Mouse (Mus musculus) CD4-positive, CD25-positive, alpha-beta regulatory T cell, adult 2 months (primary cell): ENCODE results near the gene Pgr.

Experiments used
- DNase-seq: peaks from one replicate; pipeline ENCODE4 v3.0.0-alpha.2; 2012; ENCODE audit warnings: low read depth, low spot score

The Pgr gene

DNA sequence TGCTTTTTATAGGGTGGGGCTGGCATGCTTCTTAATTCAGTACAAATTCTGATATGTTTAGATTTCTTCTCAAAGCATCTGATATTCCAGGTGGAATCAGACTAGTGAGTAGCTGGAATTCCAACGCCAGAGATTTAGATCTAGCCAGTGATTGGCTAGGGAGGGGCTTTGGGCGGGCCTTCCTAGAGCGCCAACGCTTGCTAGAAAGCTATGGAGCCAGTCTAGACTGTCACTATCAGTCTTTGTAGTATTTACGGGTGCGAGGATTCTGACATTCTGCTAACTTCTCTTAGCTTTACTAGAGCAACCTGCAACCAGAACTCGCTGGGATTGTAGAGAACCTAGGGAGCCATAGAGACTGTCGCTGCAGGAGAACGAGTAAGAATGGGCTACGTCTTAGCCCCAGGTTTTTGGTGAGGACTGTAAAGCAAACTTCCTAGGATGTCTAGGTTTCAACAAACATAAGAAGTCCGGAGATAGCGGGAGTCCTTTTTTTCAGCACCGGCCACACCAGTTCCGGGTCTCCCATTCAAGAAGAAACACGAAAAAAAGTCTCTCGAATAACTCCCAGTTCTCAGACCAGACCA lies at the start of gene Pgr:
TSS of gene Pgr (plus strand) at position 218 of the 587 bp plus-strand sequence.
- DNase-seq, result no peak

DNA sequence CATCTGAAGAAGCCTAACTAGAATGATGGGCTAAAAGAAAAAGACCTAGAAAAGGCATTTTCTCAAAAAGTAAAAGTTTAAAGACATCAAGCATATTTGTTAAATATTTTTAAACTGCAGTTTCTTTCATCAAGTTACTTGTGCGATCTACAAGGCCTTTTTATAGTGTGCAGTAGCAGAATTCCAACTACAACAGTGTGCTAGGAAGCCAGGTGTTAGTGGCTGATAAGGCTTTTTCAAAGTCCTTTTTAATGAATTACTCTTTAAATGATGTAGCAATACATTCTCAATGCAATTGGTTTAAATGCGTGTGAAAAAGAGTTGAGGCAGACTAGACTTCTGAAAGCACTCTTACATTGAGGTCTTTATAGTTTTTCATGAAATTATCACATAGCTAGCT lies 42.2 kb upstream of the Pgr start:
- DNase-seq, result no peak

DNA sequence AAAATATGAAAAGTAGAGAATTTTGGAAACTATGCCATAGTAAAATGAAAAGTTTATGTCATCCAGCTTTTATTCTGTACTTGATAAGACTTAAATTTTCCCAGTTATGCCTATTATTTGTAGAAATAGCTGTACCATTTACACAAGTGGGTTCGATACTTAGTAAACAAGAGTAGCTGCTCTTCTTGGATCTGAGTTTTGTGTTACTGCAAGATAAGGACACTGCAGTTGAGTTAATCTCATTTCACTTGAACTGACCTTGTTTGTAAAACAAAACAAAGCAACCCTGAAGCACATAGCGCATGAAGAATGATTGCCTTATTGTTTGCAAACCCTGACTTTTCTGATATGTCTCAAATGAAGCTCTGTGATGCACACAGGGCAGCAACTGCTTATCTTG lies 31.1 kb upstream of the Pgr start:
- DNase-seq, result no peak

DNA sequence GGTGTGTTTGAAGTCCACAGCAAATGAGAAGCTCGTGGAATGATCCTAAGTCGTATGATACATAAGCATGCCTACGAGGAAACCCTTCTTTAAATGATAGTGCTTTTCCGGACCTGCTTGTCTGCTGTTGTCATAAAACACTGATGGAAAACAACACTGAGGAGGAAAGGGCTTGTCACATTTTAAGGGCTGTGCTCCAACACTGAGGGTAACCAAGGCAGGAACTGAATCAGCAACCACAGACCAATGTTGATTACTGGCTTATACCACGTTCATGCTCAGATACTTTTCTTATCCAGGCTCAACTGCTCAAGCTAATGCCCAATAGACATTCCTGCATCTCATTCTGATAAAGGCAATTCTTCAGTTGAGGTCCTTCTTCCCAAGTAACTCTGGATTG lies 4.4 kb upstream of the Pgr start:
- DNase-seq, result no peak

DNA sequence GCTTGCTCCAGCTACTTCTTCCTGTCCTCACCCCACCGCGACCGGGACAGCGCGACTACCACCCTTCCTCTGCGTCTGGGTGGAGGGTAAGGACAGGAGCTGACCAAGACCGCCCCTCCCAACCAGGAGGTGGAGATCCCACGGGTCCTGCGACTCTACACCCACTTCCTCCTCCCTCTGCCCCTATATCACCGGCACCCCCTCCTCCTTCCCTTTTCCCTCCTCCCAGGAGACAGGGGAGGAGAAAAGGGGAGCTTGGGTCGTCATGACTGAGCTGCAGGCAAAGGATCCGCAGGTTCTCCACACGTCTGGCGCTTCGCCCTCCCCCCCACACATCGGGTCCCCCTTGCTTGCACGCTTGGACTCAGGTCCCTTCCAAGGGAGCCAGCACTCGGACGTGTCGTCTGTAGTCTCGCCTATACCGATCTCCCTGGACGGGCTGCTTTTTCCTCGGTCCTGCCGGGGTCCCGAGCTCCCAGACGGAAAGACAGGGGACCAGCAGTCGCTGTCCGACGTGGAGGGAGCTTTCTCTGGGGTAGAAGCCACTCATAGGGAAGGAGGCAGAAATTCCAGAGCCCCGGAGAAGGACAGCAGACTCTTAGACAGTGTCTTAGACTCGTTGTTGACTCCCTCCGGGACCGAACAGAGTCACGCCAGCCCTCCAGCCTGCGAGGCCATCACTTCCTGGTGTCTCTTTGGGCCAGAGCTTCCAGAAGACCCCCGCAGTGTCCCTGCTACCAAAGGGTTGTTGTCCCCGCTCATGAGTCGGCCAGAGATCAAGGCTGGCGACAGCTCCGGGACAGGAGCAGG lies 775 bp downstream of the Pgr start:
- DNase-seq, result no peak

DNA sequence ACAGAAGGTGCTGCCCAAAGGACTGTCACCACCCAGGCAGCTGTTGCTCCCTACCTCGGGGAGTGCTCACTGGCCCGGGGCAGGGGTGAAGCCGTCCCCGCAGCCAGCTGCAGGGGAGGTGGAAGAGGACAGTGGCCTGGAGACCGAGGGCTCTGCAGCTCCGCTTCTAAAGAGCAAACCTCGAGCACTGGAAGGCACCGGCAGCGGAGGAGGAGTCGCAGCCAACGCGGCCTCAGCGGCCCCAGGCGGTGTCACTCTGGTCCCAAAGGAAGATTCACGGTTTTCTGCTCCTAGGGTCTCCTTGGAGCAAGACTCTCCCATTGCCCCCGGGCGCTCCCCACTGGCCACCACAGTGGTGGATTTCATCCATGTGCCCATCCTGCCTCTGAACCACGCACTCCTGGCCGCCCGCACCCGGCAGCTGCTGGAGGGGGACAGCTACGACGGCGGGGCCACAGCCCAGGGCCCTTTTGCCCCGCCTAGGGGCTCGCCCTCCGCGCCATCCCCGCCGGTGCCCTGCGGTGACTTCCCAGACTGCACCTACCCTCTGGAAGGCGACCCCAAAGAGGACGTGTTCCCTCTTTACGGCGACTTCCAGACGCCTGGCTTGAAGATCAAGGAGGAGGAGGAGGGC lies 1.5 kb downstream of the Pgr start:
- DNase-seq, result no peak

DNA sequence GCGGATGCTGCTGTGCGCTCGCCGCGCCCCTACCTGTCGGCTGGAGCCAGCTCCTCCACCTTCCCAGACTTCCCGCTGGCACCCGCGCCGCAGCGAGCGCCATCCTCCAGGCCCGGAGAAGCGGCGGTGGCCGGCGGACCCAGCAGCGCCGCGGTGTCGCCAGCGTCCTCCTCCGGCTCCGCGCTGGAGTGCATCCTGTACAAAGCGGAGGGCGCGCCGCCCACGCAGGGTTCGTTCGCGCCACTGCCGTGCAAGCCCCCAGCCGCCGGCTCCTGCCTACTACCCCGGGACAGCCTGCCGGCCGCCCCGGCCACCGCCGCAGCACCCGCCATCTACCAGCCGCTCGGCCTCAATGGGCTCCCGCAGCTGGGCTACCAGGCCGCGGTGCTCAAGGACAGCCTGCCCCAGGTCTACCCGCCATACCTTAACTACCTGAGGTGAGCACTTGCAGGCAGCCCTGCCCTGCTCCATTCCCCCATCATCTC lies 2.1 kb downstream of the Pgr start:
- no peak for DNase-seq

DNA sequence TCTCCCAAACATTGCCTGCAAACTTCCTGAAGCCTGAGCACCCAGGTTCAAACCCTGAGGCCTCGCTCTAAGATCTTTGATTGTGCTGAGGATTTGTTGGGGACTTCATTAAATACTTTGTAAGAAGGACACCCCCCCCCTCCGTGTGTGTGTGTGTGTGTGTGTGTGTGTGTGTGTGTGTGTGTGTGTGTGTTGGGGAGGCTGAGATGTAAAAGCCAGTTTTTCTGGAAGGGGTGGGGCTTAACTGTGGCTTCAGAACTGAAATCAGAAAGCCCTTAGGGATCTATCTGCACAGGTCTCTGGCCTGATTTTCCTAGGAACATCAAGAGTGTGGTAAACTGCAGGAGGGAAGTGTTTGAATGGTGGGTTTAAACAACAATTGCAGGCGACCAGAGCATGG lies 2.6 kb downstream of the Pgr start:
- DNase-seq, result no peak

DNA sequence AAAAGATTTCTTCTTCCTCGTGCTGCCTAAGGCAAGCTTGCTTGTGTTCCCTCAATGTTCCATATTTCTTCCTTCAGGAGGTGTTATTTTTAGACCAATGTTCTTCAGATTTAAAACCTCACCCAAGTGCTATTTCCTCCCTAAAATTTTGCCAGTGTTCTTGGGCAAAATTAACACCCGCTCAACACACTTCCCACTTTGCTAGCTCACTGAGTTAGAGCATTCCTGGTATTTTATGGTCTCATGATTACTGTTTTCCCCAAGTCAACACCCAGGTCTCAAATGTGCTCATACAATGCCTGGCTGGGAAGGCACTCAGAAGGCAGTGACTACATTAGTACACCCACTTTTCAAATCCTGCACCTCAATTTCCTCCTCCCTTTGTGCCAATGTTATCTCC lies 27.9 kb downstream of the Pgr start:
- DNase-seq, result no peak

DNA sequence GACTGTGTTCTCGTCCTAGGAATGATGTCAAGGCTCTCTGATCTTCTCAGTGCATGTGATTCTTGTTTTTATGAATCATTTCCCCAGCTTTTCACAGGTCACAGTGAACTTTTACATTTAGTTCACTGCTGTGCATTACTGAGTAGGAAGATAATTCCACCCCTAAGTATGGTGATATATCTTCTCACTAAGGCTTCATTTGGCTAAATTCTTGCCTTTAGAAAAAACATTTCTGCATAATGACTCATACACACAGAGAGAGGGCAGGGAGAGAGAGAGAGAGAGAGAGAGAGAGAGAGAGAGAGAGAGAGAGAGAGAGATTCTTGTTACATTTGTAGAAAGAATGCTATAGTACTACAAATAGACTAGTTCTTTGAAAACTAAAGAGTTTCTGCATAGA lies 38.1 kb downstream of the Pgr start:
- no peak for DNase-seq

DNA sequence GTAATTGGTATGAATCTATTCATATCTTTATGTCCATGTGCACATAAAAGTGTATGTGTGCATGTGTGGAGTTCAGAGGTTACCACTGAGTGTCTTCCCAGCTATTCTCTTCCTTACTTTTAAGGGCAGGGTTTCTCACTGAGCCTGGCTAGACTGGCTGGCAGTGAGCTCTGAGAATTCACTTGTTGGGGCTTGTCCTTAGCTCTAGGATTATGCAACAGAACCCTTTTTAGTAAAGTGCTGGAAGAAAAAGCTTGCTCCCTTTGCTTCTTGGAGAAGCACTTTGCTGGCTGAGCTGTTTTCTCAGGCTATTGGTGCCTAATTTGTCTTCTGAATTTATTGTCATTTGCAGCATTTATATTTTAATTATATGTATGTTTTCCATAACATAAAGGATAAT lies 53.7 kb downstream of the Pgr start:
- DNase-seq, result no peak

DNA sequence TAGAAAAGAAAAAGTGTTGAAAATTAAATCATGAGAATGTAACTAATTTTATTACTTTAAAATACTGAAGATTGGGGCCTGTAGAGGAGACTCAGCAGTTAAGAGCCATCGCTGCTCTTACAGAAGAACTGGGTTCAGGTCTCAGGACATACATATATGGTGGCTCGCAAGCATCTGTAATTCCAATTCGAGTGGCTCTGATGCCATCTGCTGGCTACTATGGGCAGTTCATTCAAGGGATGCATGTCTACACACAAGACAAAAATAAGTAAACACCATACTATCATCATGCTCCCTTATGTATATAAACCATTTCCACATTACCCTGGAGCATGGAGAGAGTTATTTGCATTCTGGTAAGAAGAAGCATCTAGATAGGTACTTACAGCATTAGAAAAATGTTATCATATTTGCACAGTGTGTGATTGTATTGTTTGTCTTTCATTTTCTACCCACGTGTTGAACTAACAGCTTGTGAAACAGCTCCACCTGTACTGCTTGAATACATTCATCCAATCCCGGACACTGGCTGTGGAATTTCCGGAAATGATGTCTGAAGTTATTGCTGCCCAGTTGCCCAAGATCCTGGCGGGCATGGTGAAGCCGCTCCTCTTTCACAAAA lies 65.0 kb downstream of the Pgr start:
- DNase-seq, result peak; percentile 18

DNA sequence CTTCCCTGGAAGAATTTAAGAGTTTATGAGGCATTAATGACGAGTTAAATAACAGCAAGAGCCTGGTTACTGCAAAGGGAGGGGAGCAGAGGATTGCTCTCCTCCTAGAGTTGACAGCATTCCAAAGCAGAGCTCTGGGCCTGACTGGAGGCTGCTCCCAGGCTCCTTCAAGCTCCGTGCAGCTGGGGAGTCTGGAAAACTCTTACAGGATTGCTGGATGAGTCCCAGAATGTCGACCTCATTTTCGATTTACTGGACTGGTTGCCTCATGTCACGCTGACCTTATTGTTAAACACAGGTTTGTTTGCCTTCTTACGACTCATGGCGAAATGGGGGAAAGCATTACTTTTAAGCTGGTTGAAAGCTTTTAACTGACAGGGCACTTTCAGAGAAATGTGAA lies 70.6 kb downstream of the Pgr start:
- no peak for DNase-seq

DNA sequence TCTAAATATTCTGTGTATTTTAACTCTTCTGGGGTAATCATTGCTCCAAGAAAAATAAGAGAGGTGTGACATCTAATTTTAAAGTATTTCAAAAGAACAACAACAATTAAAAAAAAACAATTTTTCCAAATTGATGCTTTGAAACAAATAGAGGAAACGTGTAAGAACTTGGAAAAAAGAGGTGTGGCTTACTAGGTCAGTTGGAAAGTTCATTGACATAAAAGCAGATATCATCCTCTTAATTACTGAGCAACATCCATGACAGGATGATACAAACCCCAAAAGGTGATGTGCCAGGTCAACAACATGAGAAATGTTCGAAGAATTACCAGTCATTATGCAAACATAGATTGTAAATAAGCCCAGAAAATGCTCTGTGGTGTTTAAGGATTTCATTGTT lies 71.9 kb downstream of the Pgr start, which contains the start of gene Gm16485:
TSS of gene Gm16485 (plus strand) at position 301 of the 400 bp plus-strand sequence.
- no peak for DNase-seq

DNA sequence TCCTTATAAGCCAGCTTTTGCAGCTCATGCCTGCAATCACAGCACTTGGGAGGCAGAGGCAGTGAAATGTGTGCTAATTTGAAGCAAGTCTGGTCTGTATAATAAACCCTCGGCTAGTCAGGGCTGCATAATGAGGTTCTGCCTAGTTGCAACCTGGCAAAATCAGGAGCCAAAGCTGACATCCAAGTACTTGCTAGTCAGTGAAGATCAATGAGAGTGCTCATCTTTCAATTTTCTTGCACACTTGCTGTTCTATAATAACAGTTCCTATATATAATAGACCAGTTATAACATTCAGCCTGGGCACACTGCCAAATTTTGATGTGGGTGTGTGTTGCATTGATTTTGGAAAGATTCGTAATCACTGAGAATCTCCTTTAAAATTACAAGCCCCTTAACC lies 78.1 kb downstream of the Pgr start:
- DNase-seq, result no peak

DNA sequence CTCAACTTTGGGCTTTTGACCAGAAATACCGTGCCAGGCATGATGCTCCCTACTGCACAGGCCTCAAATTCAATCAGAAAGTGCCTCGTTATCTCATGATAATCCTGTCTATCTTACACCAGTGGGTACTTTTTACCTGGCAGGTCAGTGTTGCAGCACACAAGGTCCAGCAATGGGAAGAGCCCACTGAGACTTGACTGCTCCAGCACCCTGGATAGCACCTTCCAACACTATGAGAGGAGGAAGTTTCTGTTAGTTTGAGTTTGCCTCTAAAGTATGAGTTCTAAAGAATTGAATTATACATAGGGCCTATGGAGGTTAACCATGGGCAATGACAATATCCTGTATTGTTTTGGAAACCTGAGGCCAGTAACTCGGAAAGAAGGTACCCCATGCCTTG lies 82.7 kb downstream of the Pgr start:
- no peak for DNase-seq

DNA sequence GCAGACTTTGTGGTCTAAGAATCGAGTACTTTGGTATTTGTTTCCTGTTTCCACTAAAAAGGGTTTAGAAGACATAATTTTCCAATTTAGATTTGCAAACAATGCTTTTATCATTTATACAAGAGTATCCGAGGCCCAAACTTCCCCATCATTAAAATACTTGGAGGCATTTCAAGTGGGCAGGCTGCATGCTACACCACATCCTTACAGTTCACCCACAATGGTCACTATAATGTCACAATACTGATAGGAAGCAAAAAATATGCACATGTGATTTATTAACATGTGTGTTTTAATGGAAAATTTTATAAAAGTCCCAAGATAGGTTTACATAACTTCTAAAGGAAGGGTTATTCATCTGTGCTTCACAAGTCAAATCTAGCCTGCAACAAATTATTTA lies 96.9 kb downstream of the Pgr start:
- DNase-seq, result no peak

DNA sequence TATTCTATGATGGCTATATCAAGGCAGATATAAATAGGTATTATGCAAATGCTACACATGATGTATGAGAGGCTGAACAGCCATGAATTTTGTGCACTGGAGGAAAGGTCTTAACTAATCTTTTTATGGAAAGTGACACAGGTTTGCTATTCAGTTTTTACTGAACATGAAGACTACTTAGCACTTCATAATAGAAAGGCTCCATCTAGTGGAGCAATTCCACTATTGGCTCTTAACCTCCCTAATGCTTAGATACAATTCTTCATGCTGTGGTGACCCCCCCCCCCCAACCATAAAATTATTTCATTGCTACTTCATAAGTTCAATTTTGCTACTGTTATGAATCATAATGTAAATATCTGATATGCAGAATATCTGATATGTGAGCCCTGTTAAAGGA lies 101.5 kb downstream of the Pgr start:
- DNase-seq, result no peak

DNA sequence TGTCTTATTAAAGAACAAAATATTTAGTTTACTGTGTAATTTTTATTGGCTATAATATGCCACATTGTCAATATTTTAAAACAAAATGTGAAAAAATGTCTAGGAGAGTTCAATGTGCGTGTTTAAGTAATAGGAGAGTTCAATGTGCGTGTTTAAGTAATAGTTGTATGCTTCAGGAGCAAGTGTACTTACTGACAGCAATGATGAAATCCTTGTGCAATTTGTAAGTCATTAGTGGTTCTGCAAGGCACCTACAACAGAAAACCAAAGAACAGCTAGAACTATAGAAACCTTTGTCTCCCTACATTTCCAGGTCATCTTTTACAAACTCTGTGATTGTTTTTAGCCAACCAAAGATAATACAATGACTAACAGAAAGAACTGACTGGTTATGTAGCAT lies 115.5 kb downstream of the Pgr start:
- DNase-seq, result no peak
